Comparison of ENCODE assay signal across 20 mouse cellular contexts in the genomic region with DNA sequence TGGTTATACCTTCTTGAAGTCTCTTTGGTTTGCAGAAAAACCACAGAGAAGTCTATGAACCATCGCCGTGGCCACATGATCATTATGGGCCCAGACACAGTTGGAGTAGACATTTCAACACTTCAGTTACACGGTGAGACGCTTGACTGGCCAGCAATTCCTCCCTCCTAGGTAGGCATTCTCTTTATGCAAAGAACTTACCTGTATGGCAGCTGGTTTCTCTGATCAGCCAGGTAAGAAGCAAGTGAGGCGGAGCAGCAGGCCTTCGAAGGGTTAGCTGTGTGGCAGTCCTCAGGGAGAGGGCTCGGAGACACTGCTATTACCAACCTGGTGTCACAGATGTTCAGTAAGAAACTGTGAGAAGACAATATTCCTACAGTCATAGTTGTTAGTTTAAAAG. TPM values are rescaled to one million over a fixed set of nuclear protein-coding genes. Genes with fewer than 3 reads are reported as not detected.
"Had no signal": no experiment of that assay in that cellular context is flagged by ENCODE, and none has a peak within 500 bp of the region (broad histone marks: within the 10 kb centered on the region; RNA-seq: fewer than 3 reads in every experiment).

No protein-coding gene starts in this region.

- H3K4me3 ChIP-seq: liver, embryonic 13.5 days; midbrain, embryonic 13.5 days had no signal

- H3K4me2 ChIP-seq: liver, embryonic 13.5 days; midbrain, embryonic 13.5 days had no signal

- H3K36me3 ChIP-seq: liver, embryonic 13.5 days; midbrain, embryonic 13.5 days had no signal

- H3K27ac ChIP-seq: liver, embryonic 13.5 days; midbrain, embryonic 13.5 days; stomach, postnatal 0 days had no signal

- DNase-seq: liver, embryonic 13.5 days; lung, adult 2 months; lung, postnatal 14 days; lung, postnatal 4 days; right cerebral cortex, postnatal 14 days; right cerebral cortex, postnatal 4 days; thymus, adult 2 months; thymus, postnatal 14 days; thymus, postnatal 4 days had no signal

- H3K9me3 ChIP-seq: liver, embryonic 13.5 days; midbrain, embryonic 13.5 days had no signal

- H3K4me1 ChIP-seq: midbrain, embryonic 13.5 days had no signal

- H3K27me3 ChIP-seq: liver, embryonic 13.5 days; midbrain, embryonic 13.5 days had no signal

- ATAC-seq: inflammation-experienced regulatory T-cells, adult 6 months; midbrain, embryonic 13.5 days had no signal

- H3K9ac ChIP-seq: liver, embryonic 13.5 days; midbrain, embryonic 13.5 days had no signal

RNA-seq across cellular contexts. Expression of gene Gm36028, which starts 0.7 kb away (rescaled TPM):
- total RNA-seq: left cerebral cortex, postnatal 25 days; midbrain, postnatal 0 days had no signal
- polyA plus RNA-seq: inflammation-experienced regulatory T-cells, adult 6 months; limb, embryonic 11.5 days; liver, embryonic 13.5 days; neural tube, embryonic 11.5 days; stomach, embryonic 14.5 days had no signal

RNA-seq across cellular contexts. Expression of gene Gpr156, which starts 56.1 kb away (rescaled TPM):
- total RNA-seq: liver, adult 2 months; megakaryocyte progenitor cell, adult 5-6 weeks had no signal
- polyA plus RNA-seq: inflammation-experienced regulatory T-cells, adult 6 months; liver, adult 2 months; liver, embryonic 16.5 days had no signal
